Mouse (Mus musculus): ENCODE results near the gene Swi5.
A peak's percentile ranks its signal among the peaks of the same experiment; 100 is the strongest.

Gene Swi5

DNA sequence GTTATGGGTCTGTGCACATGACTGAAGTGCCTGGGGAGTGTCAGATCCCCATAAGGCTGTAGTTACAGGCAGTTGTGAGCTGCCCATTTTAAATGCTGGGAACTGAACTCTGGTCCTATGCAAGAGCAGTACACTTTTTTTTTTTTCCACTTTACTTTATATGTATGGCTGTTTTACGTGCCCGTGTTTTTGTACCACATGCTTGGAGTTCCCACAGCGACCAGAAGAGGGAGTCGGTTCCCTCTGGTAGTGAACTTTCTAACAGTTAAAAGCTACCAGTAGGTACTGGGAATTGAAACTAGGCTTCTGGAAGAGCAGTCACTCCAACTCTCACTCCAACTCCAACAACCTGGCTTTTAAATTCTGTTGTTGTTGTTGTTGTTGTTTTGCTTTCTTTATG lies 27.2 kb downstream of the Swi5 start:
- peak; percentile 68 to 77 for DNase-seq (ENCODE audit: low spot score in 2 of 2)

DNA sequence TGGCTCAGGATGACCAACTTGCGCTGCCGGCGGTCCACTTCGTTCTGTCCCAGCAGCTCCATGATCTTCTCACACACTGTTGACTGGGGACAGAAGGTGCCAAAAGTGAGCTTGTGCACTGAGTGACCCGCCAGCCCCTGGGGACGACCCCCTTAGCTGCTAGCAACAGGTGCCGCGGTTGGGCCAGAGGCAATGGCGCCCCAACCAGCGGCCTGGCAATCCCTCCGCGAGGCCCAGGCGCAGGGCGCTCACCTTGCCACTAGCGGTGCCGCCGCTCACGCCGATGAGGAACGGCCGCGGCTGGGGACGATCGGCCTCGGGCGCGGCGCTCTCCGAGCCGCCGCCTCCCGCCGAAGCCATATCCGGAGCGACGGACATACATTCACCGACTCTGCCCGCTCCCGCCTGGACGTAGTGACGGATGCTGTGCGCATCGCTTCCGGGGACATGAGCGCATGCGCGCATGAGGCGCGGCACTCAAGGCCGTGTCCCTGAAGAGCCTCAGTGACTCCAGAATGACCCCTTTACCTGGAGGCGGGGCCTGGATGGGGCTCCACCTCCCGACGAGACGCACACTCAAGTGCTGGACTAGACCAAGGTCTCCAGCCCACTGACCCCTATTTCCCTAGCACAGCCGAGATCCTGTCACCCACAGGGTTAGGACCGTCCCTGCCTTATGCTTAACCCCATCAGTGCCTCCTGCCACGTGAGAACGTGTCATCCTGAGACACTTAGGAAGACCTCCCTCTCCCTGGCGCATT lies 28.0 kb downstream of the Swi5 start, which contains the start of gene Uck1:
Gene Uck1, minus strand, starts transcription at position 503 of the 761 bp plus-strand sequence.
- peak; percentile 85 to 88 for DNase-seq (ENCODE audit: low spot score in 2 of 2)

DNA sequence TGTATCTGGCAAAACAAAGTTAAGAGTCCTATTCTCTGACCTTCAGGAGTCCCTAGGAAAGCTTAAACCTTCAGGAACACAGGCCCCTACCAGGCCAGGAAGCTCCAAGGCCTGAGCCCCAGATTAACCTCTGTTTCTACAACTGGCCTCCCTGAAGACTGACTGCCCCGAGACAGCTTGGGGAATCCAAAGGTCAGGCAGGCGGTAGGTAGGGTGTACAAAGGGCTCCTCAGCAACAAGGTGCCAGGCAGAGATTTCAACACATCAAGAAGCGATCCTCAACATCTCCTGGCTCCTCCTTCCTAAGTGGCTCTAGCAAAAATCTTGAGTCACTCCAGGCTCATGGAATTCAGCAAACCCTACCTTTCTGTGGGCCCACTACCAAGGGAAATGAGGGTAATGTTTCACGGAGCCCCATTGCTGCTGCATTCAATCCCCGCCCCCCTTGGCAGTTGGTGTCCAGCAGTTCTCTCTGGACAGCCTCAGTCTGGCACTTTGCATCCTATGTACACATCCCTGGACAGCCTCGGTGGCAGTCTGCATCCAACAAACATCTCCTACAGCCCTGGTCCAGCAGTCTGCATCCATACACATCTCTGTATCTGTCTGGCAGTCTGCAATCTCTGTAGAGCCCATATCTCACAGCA lies 28.9 kb downstream of the Swi5 start:
- no peak for DNase-seq (ENCODE audit: low spot score in 2 of 2)

DNA sequence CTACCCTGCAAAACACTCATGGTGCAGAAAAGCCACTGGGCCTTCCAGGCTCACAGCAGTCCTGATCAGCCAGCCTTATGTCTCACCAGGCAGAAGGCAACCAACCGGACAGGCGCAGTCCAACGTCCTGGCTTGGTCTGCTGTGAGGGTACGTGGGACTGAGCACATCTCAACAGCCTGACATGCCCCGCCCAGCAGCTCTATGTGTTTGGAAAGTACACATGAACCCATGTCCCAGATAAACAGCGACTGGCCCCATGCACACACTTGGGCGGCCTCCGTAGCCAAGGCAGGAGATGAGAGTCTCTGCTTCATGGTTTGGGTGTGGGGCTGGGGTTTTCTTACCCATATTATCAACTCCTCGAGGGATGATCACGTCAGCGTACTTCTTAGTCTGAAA lies 31.6 kb downstream of the Swi5 start:
- no peak for DNase-seq (ENCODE audit: low spot score in 2 of 2)

DNA sequence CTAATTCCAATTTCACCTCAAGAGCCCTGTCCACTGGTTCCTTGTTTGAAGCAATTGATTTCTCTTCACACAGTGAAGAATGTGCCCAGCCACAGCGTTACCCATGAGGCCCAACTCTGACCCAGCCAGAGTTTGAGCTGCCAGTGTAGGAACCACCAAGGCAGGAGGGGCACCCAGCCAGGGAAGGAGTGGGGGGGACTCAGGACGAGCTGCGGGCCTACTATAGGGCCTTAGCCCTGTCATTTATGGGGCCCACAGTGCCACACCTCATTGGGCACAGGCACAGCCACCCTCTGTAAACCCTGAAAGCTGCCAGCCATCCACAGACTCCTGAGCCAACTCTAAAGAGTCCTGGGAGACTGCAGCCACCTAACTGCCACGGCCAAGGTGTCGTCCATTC lies 33.3 kb downstream of the Swi5 start:
- DNase-seq (ENCODE audit: low spot score in 2 of 2): no peak

DNA sequence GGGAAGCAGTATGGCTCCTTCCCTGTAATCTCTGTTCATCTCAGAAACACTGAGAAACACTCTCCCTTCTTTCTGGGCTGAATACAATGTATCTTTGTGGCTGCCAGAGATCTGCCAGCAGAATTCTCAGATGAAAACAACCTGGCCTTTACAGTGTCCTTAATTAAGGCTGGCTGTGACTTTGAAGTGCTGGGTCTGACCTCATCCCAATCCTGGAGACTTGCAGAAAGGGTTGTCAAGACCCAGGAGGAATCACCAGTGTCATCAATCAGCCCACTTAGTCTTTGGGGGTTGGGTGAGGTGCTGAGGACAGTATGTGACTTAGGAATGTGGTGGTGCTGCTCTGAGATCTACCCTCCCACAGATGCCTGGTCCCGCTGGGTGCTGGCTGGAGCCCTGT lies 34.5 kb downstream of the Swi5 start:
- no peak for DNase-seq (ENCODE audit: low spot score in 2 of 2)

DNA sequence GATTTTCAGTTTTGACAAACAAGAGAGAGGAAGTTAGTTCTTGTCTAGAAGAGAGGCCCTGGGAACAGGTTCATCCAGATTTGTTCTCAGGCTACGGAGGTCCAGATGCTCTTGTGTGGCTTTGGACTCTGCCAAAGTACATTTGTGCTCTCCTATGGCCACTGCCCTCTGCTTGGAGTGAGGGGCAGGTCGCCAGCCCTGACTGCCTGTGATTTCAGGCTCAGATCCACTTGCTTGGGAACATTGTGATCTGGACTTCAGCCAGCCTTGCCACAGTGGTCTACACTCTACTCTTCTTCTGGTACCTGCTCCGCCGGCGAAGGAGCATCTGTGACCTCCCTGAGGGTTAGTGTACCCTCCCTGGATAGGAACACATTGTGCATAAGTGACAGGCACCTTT lies 35.2 kb downstream of the Swi5 start:
- DNase-seq (ENCODE audit: low spot score in 2 of 2): no peak

DNA sequence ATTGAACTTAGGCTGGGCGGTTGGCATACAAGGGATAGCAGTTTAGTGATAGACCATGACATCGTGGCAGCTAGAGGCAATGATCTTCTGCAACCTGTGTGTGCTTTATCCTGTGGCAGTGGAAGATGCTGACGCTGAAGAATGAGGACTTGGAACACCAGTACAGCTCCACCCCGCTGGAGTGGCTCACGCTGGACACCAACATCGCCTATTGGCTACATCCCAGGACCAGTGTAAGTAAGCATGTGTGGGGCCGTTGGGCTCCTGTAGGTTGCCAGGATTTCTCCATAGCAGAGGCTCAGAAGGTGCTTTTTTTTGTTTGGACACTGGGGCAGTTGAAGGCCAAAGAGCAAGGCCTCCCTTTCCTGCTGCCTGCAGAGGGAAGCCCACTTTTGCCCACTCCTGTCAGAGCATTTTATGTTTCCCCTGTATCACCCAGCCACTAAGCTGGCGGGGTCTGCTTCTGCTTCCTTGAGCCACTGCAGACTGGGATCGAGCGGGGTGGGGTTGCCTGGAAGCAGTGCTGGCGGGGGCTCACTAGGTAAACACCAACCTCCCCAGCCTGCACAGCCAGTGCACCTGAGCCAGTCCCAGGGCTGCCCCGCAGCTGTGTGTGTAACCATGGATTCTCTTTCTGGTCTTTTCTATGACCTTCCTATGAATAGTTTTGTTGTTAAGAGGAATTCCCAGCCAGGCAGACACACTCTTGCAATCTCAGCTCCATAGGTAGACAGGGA lies 35.9 kb downstream of the Swi5 start:
- no peak for DNase-seq (ENCODE audit: low spot score in 2 of 2)

DNA sequence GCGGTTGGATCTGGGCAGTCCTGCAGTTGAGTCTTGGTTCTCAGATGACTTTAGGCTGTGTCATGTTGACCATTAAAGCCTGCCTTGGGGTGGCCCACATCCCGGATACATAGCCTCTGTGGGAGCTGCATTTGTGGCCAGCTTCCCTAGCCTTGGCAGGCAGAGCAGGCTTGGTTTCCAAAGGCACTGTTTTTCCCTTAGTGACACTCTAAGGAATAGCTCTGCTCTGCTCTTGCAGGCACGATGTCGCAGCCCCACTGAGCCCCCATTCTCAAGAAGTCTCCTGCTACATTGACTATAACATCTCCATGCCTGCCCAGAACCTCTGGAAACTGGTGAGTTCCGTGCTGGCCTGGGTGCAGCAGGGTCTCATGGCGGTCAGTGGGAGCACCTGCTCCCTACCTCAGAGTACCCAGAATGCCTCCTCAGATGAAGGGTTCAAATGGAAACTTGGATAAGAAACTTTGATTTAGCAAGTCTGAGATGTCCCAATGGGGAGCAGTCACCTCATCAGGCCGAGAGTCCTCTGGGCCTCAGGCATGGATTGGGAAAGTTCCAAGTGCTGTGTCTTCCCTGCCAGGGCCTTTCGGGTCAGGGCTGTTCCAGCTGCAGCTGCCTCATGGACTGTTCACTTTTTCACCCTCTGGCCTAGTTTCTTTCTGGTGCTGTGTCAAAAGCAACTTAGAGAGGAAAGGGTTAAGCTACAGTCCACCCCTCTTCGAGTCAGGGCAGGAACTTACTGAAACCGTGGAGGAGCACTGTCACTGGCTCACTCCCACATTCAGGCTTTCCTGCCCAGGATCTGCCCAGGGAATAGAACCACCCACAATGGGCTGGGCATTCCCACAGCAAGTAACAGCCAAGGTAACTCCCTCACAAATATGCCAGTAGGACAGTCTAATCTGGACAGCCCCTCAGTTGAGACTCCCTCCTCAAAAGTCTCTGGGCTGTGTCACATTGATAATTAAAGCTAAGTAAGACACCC lies 39.2 kb downstream of the Swi5 start:
- no peak for DNase-seq (ENCODE audit: low spot score in 2 of 2)

DNA sequence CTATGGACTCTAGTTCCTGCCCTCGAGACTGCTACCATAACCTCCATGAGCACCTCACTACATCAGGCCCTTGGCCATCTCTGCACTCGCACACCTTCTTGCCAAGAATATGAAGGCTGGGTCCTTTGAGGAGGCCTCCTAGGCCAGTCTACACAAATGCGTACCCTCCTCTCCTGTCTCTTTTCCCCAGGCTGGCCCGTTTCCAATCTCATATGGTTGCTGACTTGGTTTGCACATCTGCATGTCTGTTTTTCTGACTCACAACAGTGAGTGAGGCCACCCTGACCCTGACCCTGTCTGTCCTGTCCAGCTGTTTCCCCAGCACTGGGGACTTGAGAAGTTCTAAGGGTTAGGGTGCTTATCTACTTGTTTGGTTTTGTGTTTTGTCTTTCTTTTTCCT lies 41.1 kb downstream of the Swi5 start:
- DNase-seq (ENCODE audit: low spot score in 2 of 2): no peak

DNA sequence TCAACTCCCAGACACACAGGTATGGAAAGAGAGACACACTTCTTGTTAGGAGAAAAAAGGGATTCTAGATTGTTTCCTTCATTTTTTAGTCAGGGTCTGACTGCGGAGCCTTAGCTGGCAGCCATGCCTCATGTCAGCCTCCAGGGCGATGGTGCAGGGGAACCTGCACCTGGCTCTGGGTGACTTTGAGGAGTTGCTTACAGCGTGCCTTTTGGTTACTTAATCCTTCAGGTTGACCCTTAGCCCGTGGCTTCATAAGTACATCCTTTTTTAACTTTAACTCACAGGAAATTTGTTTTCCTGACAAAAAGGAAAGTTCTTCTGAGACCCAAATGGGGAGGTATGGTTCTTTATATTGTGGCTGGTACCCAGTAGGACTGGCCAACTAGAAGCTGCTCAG lies 44.9 kb downstream of the Swi5 start:
- DNase-seq (ENCODE audit: low spot score in 2 of 2): no peak

DNA sequence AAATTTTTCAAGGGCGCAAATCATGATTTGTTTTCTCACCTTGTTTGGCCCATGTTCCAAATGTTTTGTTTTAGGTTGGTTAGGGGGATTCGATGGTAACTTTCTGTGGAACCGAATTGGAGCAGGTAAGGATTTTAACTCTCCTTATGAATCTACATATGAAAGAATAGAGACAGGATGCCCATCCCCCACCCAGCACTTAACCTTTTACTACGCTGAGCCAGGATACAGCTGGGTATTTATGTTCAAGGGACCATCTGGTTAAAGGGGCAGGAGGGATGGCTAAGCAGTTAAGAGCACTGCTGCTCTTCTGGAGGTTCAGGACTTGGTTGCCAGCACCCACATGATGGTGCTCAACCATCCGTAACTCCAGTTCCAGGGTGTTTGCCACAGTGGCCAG lies 47.3 kb downstream of the Swi5 start:
- DNase-seq (ENCODE audit: low spot score in 2 of 2): no peak

DNA sequence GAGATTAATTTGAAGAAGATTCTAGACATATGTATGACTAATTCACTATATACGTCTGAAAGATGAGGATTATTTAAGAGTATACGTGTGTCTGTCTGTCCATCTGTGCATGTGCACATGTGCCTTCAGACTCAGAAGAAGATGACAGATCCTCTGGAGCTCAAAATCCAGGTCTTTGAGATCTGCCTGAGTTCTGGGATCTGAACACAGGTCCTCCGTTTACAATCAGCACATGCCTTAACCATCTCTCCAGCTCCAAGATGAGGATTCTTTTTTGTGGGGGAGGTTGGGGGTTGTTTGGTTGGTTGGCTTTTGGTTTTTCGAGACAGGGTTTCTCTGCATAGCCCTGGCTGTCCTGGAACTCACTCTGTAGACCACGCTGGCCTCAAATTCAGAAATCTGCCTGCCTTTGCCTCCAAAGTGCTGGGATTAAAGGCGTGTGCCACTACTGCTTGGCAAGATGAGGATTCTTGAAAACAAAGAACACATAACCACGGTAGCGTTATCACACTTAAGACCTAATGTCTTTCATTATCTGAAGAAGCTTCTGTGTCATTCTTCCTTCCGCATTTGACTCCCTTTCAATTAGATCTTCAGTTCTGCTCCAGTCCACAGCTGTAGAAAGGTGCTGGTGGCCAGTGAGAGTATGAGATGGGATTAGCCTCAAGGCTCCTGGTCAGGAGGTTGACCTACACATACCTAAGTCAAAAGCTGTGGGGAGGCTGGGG lies 49.0 kb downstream of the Swi5 start:
- no peak for DNase-seq (ENCODE audit: low spot score in 2 of 2)

DNA sequence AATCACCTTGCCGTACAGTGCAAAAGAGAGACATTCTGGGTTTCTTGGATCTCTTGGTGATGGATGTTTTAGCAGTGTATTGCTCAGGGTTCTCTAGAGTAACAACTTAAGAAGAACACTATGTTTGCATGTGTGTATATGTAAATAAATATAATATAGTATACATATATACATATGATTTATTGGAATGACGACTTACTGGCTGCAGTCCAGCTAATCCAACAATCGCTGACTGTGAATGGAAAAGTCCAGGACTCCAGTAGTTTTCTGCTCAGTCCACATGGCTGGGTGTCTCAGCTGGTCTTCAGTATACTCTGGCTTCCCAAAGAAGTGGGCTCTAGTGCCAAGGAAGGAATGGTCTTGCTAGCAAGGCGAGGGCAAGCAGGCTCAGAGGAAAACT lies 50.3 kb downstream of the Swi5 start:
- no peak for DNase-seq (ENCODE audit: low spot score in 2 of 2)

DNA sequence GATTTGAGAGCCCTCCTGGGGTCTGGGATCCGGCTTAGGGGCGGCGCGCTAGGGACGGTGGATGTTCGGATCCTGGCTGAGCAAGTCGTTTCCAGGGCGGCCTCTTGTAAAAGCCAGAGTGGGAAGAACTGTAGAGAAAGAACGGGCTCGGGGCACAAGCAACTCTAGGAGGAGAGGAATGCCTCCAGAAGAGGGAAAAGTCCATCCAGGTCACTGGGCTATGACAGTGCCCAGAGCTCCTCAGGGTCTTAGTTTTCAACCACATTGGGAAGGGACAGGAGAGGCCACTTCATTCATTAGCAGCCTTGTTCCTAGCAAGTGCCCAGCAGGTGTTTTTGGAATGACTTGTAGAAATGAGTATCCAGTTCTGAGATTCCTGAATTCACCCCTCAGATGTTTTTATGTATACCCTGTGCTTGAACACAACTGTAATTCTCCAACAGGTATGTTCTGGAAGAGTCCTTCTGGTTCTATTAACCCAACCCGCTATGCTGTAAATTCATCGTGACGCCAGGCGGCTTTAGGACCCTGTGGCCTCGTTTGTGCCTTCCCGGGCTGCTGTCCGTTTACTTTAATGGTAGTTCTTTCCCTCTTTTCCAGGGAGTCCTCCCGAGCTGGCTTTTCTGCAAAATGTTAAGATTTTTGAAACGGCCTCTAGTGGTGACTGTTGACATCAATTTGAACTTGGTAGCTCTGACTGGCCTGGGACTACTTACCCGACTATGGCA lies 51.0 kb downstream of the Swi5 start:
- peak; percentile 27 to 32 for DNase-seq (ENCODE audit: low spot score in 2 of 2)

DNA sequence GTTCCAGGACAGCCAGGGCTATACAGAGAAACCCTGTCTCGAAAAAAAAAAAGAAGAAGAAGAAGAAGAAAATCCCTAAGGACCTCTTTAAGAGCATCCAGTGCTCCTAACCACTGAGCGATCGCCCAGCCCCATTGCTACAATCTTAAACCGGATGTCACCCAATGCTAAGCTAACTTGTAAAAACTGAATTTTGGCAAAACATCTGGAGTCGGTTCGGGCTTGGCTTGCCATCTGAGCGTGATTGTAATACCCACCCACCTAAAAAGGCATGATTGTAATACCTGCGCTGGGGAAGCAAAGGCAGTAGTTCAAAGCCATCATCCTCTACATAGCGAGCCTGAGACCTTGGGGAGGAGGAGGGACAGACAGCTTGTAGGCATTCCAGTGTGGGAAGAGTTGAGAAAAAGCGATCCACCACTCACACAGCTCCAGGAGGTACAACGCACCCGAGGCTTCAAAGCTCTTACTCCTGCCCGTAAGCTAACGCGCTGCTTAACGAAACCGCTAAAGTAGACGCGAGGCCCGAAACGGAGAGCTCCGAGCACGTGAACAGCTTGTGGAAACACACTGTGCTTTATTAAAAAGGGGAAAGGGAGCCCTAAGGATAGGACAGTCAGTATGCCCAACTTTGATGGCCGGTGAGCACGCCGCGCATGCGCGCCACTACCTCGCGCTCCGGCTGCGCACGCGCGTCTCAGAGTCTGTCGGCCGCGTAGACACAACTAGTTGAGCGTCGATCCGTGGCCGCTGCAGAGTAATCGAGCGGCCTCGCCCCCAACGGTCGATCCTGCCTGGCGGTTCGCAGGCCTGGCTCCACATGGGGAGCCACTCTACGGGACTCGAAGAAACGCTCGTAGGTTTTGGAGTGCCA lies 51.8 kb downstream of the Swi5 start, which contains the start of gene Pomt1:
Gene Pomt1, plus strand, starts transcription at position 705 of the 874 bp plus-strand sequence.
- peak; percentile 81 to 89 for DNase-seq (ENCODE audit: low spot score in 2 of 2)

DNA sequence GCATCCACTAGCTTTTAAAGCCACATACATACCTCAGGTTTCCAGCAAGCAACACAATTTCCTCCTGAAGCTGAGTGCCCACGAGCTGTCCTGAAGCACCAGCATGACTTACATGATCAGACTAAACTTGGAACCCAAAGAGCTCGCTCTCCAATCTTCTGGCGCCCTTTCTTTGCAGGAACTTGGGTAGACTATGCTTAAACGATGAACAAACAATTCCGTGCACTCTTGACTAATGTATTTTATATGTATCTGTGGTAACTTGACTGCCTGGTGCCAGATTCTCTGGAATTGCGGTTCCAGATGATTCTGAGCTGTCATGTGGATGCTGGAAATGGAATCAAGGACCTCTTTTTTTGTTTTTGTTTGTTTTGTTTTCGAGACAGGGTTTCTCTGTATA lies 52.4 kb downstream of the Swi5 start:
- DNase-seq (ENCODE audit: low spot score in 2 of 2): no peak
